Mouse (Mus musculus): ENCODE data around the gene Plxnb1. TPM values are rescaled to one million over a fixed set of nuclear protein-coding genes. Genes with fewer than 3 reads are reported as not detected.

Plxnb1 gene
- polyA plus RNA-seq, 1 experiment from 2014 or later: 34.4 TPM

GRCm38 (mm10) chr9:109081749-109082123 lies 13.5 kb upstream of the Plxnb1 start:
- Histone ChIP-seq H3K9me3 (no peaks in the 10 kb centered on the region), H3K27me3 (ENCODE audit: insufficient read depth, poor library complexity, severe bottlenecking) (no peaks in the 10 kb centered on the region), H3K4me1 (replicated peaks) (peaks cover 28% of the 10 kb centered on the region), H3K27ac (peak overlapping the region; percentile 94), H3K36me3 (peaks cover 28% of the 10 kb centered on the region), H3K4me3 (peak overlapping the region; percentile 92)
- DNase-seq (ENCODE audit: low spot score): no peak
- WGBS: 5% methylated on average over 11 of the region's 11 CpGs

GRCm38 (mm10) chr9:109082124-109082800 lies 12.9 kb upstream of the Plxnb1 start, which contains the start of the genes Ccdc51 and Tma7:
TSS of gene Ccdc51 (plus strand) at chr9:109082493.
TSS of gene Tma7 (minus strand) at chr9:109082587.
- H3K4me1 ChIP-seq (replicated peaks): peaks cover 28% of the 10 kb centered on the region
- no peaks in the 10 kb centered on the region for H3K27me3 ChIP-seq (ENCODE audit: insufficient read depth, poor library complexity, severe bottlenecking)
- peaks cover 28% of the 10 kb centered on the region for H3K36me3 ChIP-seq
- H3K4me3 ChIP-seq: peak within 1 kb of the TSS; percentile 92
- peak; percentile 91 for DNase-seq (ENCODE audit: low spot score)
- H3K27ac ChIP-seq: peak within 1 kb of the TSS; percentile 94
- H3K9me3 ChIP-seq: no peaks in the 10 kb centered on the region
- 1% methylated on average over 37 of the region's 37 CpGs for WGBS

- no peak for DNase-seq (ENCODE audit: low spot score)
- WGBS: 22% methylated on average over 2 of the region's 2 CpGs
- peaks cover 23% of the 10 kb centered on the region for H3K36me3 ChIP-seq
- H3K4me3 ChIP-seq: no peak overlapping the region
- H3K4me1 ChIP-seq (replicated peaks): peaks cover 42% of the 10 kb centered on the region
- no peaks in the 10 kb centered on the region for H3K9me3 ChIP-seq
- no peak overlapping the region for H3K27ac ChIP-seq
- H3K27me3 ChIP-seq (ENCODE audit: insufficient read depth, poor library complexity, severe bottlenecking): no peaks in the 10 kb centered on the region; the same call in 1 of the 2 replicates
These were observed 10.3 kb upstream of the Plxnb1 start for GRCm38 (mm10) chr9:109084922-109085321.

- WGBS: 15% methylated on average over 5 of the region's 5 CpGs
- Histone ChIP-seq H3K27ac (no peak overlapping the region), H3K9me3 (no peaks in the 10 kb centered on the region), H3K36me3 (peaks cover 41% of the 10 kb centered on the region), H3K4me1 (replicated peaks) (peaks cover 42% of the 10 kb centered on the region), H3K4me3 (no peak overlapping the region), H3K27me3 (ENCODE audit: insufficient read depth, poor library complexity, severe bottlenecking) (peaks cover 17% of the 10 kb centered on the region)
- peak; percentile 18 for DNase-seq (ENCODE audit: low spot score)
These were observed 7.2 kb upstream of the Plxnb1 start for GRCm38 (mm10) chr9:109087987-109088386.

- 76% methylated on average over 15 of the region's 15 CpGs for WGBS
- H3K4me3 ChIP-seq: no peak overlapping the region
- no peak for DNase-seq (ENCODE audit: low spot score)
- no peaks in the 10 kb centered on the region for H3K9me3 ChIP-seq
- peaks cover 55% of the 10 kb centered on the region for H3K4me1 ChIP-seq (replicated peaks)
- H3K27ac ChIP-seq: no peak overlapping the region
- peaks cover 17% of the 10 kb centered on the region for H3K27me3 ChIP-seq (ENCODE audit: insufficient read depth, poor library complexity, severe bottlenecking)
- H3K36me3 ChIP-seq: peaks cover 44% of the 10 kb centered on the region
These were observed 4.7 kb upstream of the Plxnb1 start for GRCm38 (mm10) chr9:109090446-109090845.

GRCm38 (mm10) chr9:109091802-109092201 lies 3.4 kb upstream of the Plxnb1 start:
- H3K4me1 ChIP-seq (replicated peaks): peaks cover 62% of the 10 kb centered on the region
- H3K27me3 ChIP-seq (ENCODE audit: insufficient read depth, poor library complexity, severe bottlenecking): peaks cover 17% of the 10 kb centered on the region
- DNase-seq (ENCODE audit: low spot score): no peak
- 93% methylated on average over 8 of the region's 8 CpGs for WGBS
- H3K4me3 ChIP-seq: no peak overlapping the region
- H3K36me3 ChIP-seq: peaks cover 44% of the 10 kb centered on the region
- H3K27ac ChIP-seq: no peak overlapping the region
- no peaks in the 10 kb centered on the region for H3K9me3 ChIP-seq

- H3K4me1 ChIP-seq (replicated peaks): peaks cover 67% of the 10 kb centered on the region
- WGBS: 17% methylated on average over 6 of the region's 6 CpGs
- peaks cover 17% of the 10 kb centered on the region for H3K27me3 ChIP-seq (ENCODE audit: insufficient read depth, poor library complexity, severe bottlenecking)
- H3K9me3 ChIP-seq: no peaks in the 10 kb centered on the region
- peaks cover 45% of the 10 kb centered on the region for H3K36me3 ChIP-seq
- DNase-seq (ENCODE audit: low spot score): peak; percentile 33
- H3K4me3 ChIP-seq: no peak overlapping the region
- peak overlapping the region; percentile 26; the same call in 1 of the 2 replicates for H3K27ac ChIP-seq
These were observed 2.4 kb upstream of the Plxnb1 start for GRCm38 (mm10) chr9:109092799-109093198.

GRCm38 (mm10) chr9:109093786-109094552 lies 1.2 kb upstream of the Plxnb1 start:
- Histone ChIP-seq H3K4me1 (replicated peaks) (peaks cover 70% of the 10 kb centered on the region), H3K27me3 (ENCODE audit: insufficient read depth, poor library complexity, severe bottlenecking) (peaks cover 17% of the 10 kb centered on the region), H3K27ac (peak overlapping the region; percentile 98), H3K9me3 (no peaks in the 10 kb centered on the region), H3K36me3 (peaks cover 53% of the 10 kb centered on the region), H3K4me3 (peak overlapping the region; percentile 83)
- no peak for DNase-seq (ENCODE audit: low spot score)
- WGBS: 12% methylated on average over 11 of the region's 11 CpGs

GRCm38 (mm10) chr9:109094553-109095136 lies 544 bp upstream of the Plxnb1 start:
- peak overlapping the region; percentile 83 for H3K4me3 ChIP-seq
- H3K27me3 ChIP-seq (ENCODE audit: insufficient read depth, poor library complexity, severe bottlenecking): peaks cover 17% of the 10 kb centered on the region
- peaks cover 77% of the 10 kb centered on the region for H3K4me1 ChIP-seq (replicated peaks)
- DNase-seq (ENCODE audit: low spot score): peak; percentile 66
- H3K27ac ChIP-seq: peak overlapping the region; percentile 98
- no peaks in the 10 kb centered on the region for H3K9me3 ChIP-seq
- H3K36me3 ChIP-seq: peaks cover 53% of the 10 kb centered on the region
- 1% methylated on average over 21 of the region's 21 CpGs for WGBS

- Histone ChIP-seq H3K4me1 (replicated peaks) (peaks cover 67% of the 10 kb centered on the region), H3K27ac (peak overlapping the region; percentile 98), H3K4me3 (peak overlapping the region; percentile 83), H3K27me3 (ENCODE audit: insufficient read depth, poor library complexity, severe bottlenecking) (peaks cover 8% of the 10 kb centered on the region), H3K36me3 (peaks cover 53% of the 10 kb centered on the region), H3K9me3 (no peaks in the 10 kb centered on the region)
- DNase-seq (ENCODE audit: low spot score): peak; percentile 50
- WGBS: 23% methylated on average over 9 of the region's 9 CpGs
These were observed 1.1 kb downstream of the Plxnb1 start for GRCm38 (mm10) chr9:109096251-109096661.

- no peaks in the 10 kb centered on the region for H3K9me3 ChIP-seq
- peaks cover 65% of the 10 kb centered on the region for H3K4me1 ChIP-seq (replicated peaks)
- H3K27ac ChIP-seq: peak overlapping the region; percentile 98
- peaks cover 53% of the 10 kb centered on the region for H3K36me3 ChIP-seq
- peak overlapping the region; percentile 83 for H3K4me3 ChIP-seq
- DNase-seq (ENCODE audit: low spot score): no peak
- 20% methylated on average over 6 of the region's 6 CpGs for WGBS
- H3K27me3 ChIP-seq (ENCODE audit: insufficient read depth, poor library complexity, severe bottlenecking): peaks cover 2% of the 10 kb centered on the region
These were observed 1.7 kb downstream of the Plxnb1 start for GRCm38 (mm10) chr9:109096856-109097255.

- peaks cover 53% of the 10 kb centered on the region for H3K36me3 ChIP-seq
- H3K27ac ChIP-seq: peak overlapping the region; percentile 98
- H3K4me3 ChIP-seq: peak overlapping the region; percentile 83
- 15% methylated on average over 6 of the region's 6 CpGs for WGBS
- peak; percentile 39 for DNase-seq (ENCODE audit: low spot score)
- H3K9me3 ChIP-seq: no peaks in the 10 kb centered on the region
- H3K27me3 ChIP-seq (ENCODE audit: insufficient read depth, poor library complexity, severe bottlenecking): no peaks in the 10 kb centered on the region
- peaks cover 63% of the 10 kb centered on the region for H3K4me1 ChIP-seq (replicated peaks)
These were observed 2.1 kb downstream of the Plxnb1 start for GRCm38 (mm10) chr9:109097291-109097690.

Measured in hindbrain, embryonic 10.5 days (tissue).